Mouse (Mus musculus) heart, embryonic 12.5 days (tissue): ENCODE results near the gene Tgfbi. TPM values are rescaled to one million over a fixed set of nuclear protein-coding genes. Genes with fewer than 3 reads are reported as not detected.

ENCODE experiments used
- ATAC-seq: fragments of 200-750 bp; cut with Nextera tagmentation; 2 replicates; pipeline ENCODE4 v1.8.0; 2017; ENCODE audit warnings: moderate TSS enrichment, moderate library complexity; ENCODE audit not compliant: insufficient number of reproducible peaks, low FRiP score
- H3K27ac ChIP-seq: fragments of 300-500 bp; sonication (generic); 2 replicates; pipeline ENCODE4 v1.5.1; 2016; ENCODE audit warnings: mild to moderate bottlenecking, moderate library complexity; ENCODE audit not compliant: poor library complexity, severe bottlenecking
- H3K27me3 ChIP-seq: fragments of 300-500 bp; sonication (generic); replicated peaks from 2 replicates; pipeline ENCODE4 v1.6.1; 2016; ENCODE audit warnings: mild to moderate bottlenecking, moderate library complexity
- H3K36me3 ChIP-seq: fragments of 300-500 bp; sonication (generic); 2 replicates; pipeline ENCODE4 v1.6.1; 2016; ENCODE audit warnings: mild to moderate bottlenecking, moderate library complexity
- H3K4me1 ChIP-seq: fragments of 300-500 bp; sonication (generic); replicated peaks from 2 replicates; pipeline ENCODE4 v1.6.1; 2016; ENCODE audit warnings: mild to moderate bottlenecking
- H3K4me2 ChIP-seq: fragments of 300-500 bp; sonication (generic); 2 replicates; pipeline ENCODE4 v1.6.1; 2016; ENCODE audit warnings: mild to moderate bottlenecking, moderate library complexity
- H3K4me3 ChIP-seq: fragments of 300-500 bp; sonication (generic); 2 replicates; pipeline ENCODE4 v1.5.1; 2016; ENCODE audit warnings: mild to moderate bottlenecking
- H3K9ac ChIP-seq: fragments of 300-500 bp; sonication (generic); 2 replicates; pipeline ENCODE4 v1.6.1; 2016; ENCODE audit warnings: mild to moderate bottlenecking, moderate library complexity
- H3K9me3 ChIP-seq: fragments of 300-500 bp; sonication (generic); replicated peaks from 2 replicates; pipeline ENCODE4 v1.6.1; 2016; ENCODE audit warnings: mild to moderate bottlenecking, moderate library complexity
- WGBS: fragments of 180-500 bp; shearing (Covaris S2); methylation state at CpG from one replicate; pipeline ENCODE4 v1.1.7; 2016; 5-methylcytosine and 5-hydroxymethylcytosine counted together
- polyA plus RNA-seq: library from polyadenylated mRNA; unstranded; fragments of >200 nt; fragmentation: Nextera tagmentation; extraction: Ambion mirVana; gene quantifications from 2 replicates; pipeline ENCODE4 v1.2.1, GENCODE M21; 2016

Gene Tgfbi
- polyA plus RNA-seq, 1 experiment from 2014 or later, result 107 TPM

DNA sequence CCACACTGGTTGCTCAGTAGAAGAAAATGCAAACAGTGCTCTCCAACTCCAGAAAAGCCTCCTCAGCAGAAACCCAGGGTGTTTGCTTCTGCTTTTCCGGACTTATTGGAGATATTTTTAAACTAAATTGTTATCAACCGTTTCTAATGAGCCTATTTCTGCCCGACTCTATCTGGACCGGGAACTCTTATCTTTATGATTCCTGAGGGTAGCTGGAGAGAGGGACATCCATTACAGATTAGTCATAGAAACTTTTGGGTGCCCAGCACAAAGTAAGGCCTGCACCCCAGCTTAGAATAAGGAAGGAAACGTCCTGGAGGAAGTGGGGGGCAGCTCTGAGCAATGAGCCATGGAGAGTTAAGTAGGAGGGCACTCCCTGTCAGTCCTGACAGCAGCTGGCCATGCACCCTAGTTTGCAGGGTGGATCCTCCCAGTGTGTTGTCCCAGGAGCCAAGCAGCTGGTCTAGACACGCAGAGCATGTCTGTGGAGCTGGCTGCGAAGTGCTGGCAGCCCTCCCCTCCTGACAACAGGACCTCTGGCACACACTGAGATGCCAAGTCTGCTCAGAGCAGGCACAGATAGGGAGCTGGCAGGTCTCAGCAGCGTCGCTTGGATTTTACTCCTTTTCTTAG lies 4.2 kb downstream of the Tgfbi start:
- no peak for ATAC-seq
- 32% methylated on average over 9 of the region's 9 CpGs for WGBS
- peak overlapping the region; percentile 98 for H3K4me2 ChIP-seq

DNA sequence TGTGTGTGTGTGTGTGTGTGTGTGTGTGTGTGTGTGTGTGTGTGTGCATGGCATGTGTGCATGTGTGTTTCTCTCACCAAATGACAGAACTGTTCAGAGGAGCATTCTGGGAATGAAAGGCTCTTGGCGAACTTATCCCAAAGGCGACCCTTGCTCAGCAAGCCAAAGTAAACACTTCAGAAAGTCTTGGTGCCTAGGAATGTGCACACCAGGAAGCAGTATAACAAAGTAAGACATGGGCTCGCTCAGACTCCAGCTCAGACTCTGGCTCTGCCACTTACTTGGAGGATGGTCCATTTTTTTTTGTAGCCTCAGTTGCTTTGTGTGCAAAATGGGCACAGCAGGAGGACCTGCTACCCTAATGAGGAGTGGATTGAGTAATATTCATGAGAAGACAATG lies 5.4 kb downstream of the Tgfbi start:
- no peak overlapping the region for H3K4me2 ChIP-seq
- peaks cover 11% of the 10 kb centered on the region; the same call in 1 of the 2 replicates for H3K27me3 ChIP-seq
- no peaks in the 10 kb centered on the region for H3K9me3 ChIP-seq
- H3K9ac ChIP-seq, result no peak overlapping the region
- no peak overlapping the region for H3K27ac ChIP-seq
- WGBS, result 64% methylated on average over 3 of the region's 3 CpGs
- H3K4me3 ChIP-seq, result no peak overlapping the region
- peaks cover 11% of the 10 kb centered on the region; the same call in 1 of the 2 replicates for H3K36me3 ChIP-seq
- H3K4me1 ChIP-seq, result peaks cover 46% of the 10 kb centered on the region
- no peak for ATAC-seq

More for the DNA sequence above, 4.2 kb downstream of the Tgfbi start:
- Histone ChIP-seq H3K4me1 (peaks cover 55% of the 10 kb centered on the region), H3K36me3 (peaks cover 11% of the 10 kb centered on the region; the same call in 1 of the 2 replicates), H3K9me3 (no peaks in the 10 kb centered on the region), H3K4me3 (no peak overlapping the region), H3K27me3 (peaks cover 15% of the 10 kb centered on the region; the same call in 1 of the 2 replicates), H3K27ac (peak overlapping the region; percentile 41; the same call in 1 of the 2 replicates), H3K9ac (no peak overlapping the region)

DNA sequence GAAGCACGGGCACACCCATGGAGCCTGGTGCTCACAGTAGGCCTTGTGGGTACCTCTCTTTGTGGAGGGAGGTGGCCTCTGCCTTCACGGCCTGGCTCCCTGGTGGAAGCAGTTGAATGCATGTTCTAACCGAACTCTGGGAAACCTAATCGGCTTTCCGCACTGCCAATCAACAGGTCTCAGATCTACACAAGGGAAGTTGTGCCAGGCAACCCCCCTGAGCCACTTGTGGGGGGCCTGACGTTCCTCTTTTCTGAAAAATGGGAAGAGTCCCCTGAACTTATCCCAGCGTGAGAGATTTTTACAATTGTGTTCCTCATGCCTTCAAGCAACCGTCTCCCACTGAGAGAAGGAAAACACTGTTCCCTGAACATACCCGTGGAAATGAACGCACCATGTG lies 5.9 kb downstream of the Tgfbi start:
- H3K4me2 ChIP-seq, result no peak overlapping the region

DNA sequence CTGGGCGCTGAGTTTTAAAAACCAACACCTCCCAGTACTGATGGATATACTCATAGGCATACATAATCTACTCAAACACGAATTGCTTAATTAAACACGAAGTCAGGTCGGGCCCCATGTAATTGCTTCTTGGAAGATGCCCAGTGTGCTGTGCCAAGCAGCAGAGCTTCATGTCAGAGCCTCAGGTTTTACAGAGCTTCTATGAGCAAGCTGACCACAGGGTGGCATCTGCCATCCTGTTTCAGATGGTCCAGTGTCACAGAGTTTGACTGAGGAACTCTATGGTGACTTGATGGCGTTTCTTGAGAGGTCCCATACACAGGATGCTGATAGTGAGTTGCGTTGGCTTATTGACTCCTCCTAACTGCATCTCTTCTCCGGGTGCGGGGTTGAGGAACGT lies 6.5 kb downstream of the Tgfbi start:
- 0 out of 2 replicates have a peak, but pooled peaks cover 3% of the 10 kb centered on the region for H3K27me3 ChIP-seq
- peaks cover 41% of the 10 kb centered on the region for H3K4me1 ChIP-seq
- no peak overlapping the region for H3K9ac ChIP-seq
- peaks cover 11% of the 10 kb centered on the region; the same call in 1 of the 2 replicates for H3K36me3 ChIP-seq
- H3K4me2 ChIP-seq, result no peak overlapping the region
- WGBS, result 75% methylated on average over 9 of the region's 9 CpGs
- no peak overlapping the region for H3K4me3 ChIP-seq
- no peak for ATAC-seq
- H3K27ac ChIP-seq, result no peak overlapping the region
- H3K9me3 ChIP-seq, result no peaks in the 10 kb centered on the region

More for the DNA sequence above, 5.9 kb downstream of the Tgfbi start:
- Histone ChIP-seq H3K9me3 (no peaks in the 10 kb centered on the region), H3K27ac (no peak overlapping the region), H3K9ac (no peak overlapping the region), H3K4me1 (peaks cover 41% of the 10 kb centered on the region), H3K4me3 (no peak overlapping the region), H3K36me3 (peaks cover 11% of the 10 kb centered on the region; the same call in 1 of the 2 replicates), H3K27me3 (peaks cover 7% of the 10 kb centered on the region; the same call in 1 of the 2 replicates)
- 79% methylated on average over 10 of the region's 10 CpGs for WGBS
- no peak for ATAC-seq

DNA sequence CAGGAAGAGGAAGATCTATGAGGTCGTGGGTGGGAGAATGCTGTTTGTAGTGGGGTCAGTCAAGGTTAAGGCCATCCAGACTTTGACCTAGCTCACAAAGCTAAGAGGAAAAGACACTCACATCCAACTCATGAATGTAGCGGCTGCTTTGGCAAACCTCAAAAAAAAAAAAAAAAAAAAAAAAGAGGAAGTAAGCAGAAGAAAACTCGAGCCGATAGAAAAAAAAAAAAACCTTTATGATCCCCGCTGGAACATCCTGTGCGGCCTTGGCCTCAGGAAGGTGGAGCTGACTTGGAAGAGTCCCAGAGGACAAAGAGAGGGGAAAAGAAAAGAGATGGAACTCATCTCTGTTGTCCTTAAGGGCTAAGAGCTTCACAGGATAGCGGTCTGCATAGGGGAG lies 7.1 kb downstream of the Tgfbi start:
- 53% methylated on average over 7 of the region's 7 CpGs for WGBS

GRCm38 (mm10) chr13:56617197-56617596 lies 7.9 kb downstream of the Tgfbi start:
- Histone ChIP-seq H3K27ac (no peak overlapping the region), H3K4me1 (peaks cover 41% of the 10 kb centered on the region), H3K4me3 (no peak overlapping the region), H3K27me3 (no peaks in the 10 kb centered on the region), H3K9ac (no peak overlapping the region), H3K36me3 (peaks cover 11% of the 10 kb centered on the region; the same call in 1 of the 2 replicates), H3K9me3 (no peaks in the 10 kb centered on the region), H3K4me2 (no peak overlapping the region)
- no peak for ATAC-seq
- 88% methylated on average over 2 of the region's 2 CpGs for WGBS

More for the DNA sequence above, 7.1 kb downstream of the Tgfbi start:
- Histone ChIP-seq H3K4me1 (peaks cover 39% of the 10 kb centered on the region), H3K36me3 (peaks cover 11% of the 10 kb centered on the region; the same call in 1 of the 2 replicates), H3K4me2 (no peak overlapping the region), H3K27me3 (0 out of 2 replicates have a peak, but pooled peaks cover 3% of the 10 kb centered on the region), H3K9ac (no peak overlapping the region), H3K9me3 (no peaks in the 10 kb centered on the region), H3K4me3 (no peak overlapping the region), H3K27ac (no peak overlapping the region)
- no peak for ATAC-seq

- peaks cover 32% of the 10 kb centered on the region for H3K36me3 ChIP-seq
- peak; percentile 48; the same call in 1 of the 2 replicates for ATAC-seq
- 35% methylated on average over 8 of the region's 8 CpGs for WGBS
- peaks cover 13% of the 10 kb centered on the region for H3K4me1 ChIP-seq
- H3K4me3 ChIP-seq, result no peak overlapping the region
- H3K9ac ChIP-seq, result no peak overlapping the region
- H3K27me3 ChIP-seq, result no peaks in the 10 kb centered on the region
- no peaks in the 10 kb centered on the region for H3K9me3 ChIP-seq
- peak overlapping the region; percentile 55; the same call in 1 of the 2 replicates for H3K27ac ChIP-seq
- H3K4me2 ChIP-seq, result no peak overlapping the region
Observed at GRCm38 (mm10) chr13:56622201-56622757, 13.0 kb downstream of the Tgfbi start.

DNA sequence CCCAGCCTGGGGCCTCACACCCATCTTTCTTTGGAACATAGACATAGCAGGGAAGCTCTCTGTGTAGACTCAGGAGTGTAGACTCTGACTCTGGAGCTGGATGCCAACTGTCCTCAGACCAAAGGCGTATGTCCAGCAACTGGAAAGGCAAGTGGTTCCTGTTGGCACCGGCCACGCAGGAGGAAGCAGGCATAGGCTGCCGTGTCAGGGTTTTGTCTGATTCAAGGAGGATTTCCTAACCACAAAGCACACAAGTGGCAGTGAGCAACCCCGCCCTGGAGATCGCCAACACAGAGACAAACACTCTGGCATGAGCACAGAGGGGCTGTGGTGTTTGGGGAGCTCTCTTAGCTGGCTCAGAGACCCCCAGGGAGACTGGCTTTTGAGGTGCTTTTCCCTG lies 17.2 kb downstream of the Tgfbi start:
- no peak overlapping the region for H3K27ac ChIP-seq
- no peak overlapping the region for H3K9ac ChIP-seq
- no peaks in the 10 kb centered on the region for H3K27me3 ChIP-seq
- H3K4me1 ChIP-seq, result peaks cover 15% of the 10 kb centered on the region
- H3K9me3 ChIP-seq, result no peaks in the 10 kb centered on the region
- WGBS, result 72% methylated on average over 6 of the region's 6 CpGs
- H3K4me2 ChIP-seq, result no peak overlapping the region
- no peak for ATAC-seq
- no peak overlapping the region for H3K4me3 ChIP-seq
- peaks cover 49% of the 10 kb centered on the region for H3K36me3 ChIP-seq

- ATAC-seq, result no peak
- peaks cover 22% of the 10 kb centered on the region for H3K4me1 ChIP-seq
- no peaks in the 10 kb centered on the region for H3K9me3 ChIP-seq
- no peaks in the 10 kb centered on the region for H3K27me3 ChIP-seq
- H3K4me3 ChIP-seq, result no peak overlapping the region
- 79% methylated on average over 4 of the region's 4 CpGs for WGBS
- H3K36me3 ChIP-seq, result peaks cover 52% of the 10 kb centered on the region
- H3K4me2 ChIP-seq, result no peak overlapping the region
- H3K9ac ChIP-seq, result no peak overlapping the region
- no peak overlapping the region for H3K27ac ChIP-seq
Observed at GRCm38 (mm10) chr13:56630081-56630480, 20.8 kb downstream of the Tgfbi start.

- no peak for ATAC-seq
- WGBS, result 56% methylated on average over 6 of the region's 6 CpGs
- H3K27ac ChIP-seq, result no peak overlapping the region
- H3K4me1 ChIP-seq, result peaks cover 26% of the 10 kb centered on the region
- H3K9me3 ChIP-seq, result no peaks in the 10 kb centered on the region
- H3K9ac ChIP-seq, result no peak overlapping the region
- no peaks in the 10 kb centered on the region for H3K27me3 ChIP-seq
- no peak overlapping the region for H3K4me3 ChIP-seq
- no peak overlapping the region for H3K4me2 ChIP-seq
- H3K36me3 ChIP-seq, result peaks cover 48% of the 10 kb centered on the region
Observed at GRCm38 (mm10) chr13:56630552-56630951, 21.2 kb downstream of the Tgfbi start.

DNA sequence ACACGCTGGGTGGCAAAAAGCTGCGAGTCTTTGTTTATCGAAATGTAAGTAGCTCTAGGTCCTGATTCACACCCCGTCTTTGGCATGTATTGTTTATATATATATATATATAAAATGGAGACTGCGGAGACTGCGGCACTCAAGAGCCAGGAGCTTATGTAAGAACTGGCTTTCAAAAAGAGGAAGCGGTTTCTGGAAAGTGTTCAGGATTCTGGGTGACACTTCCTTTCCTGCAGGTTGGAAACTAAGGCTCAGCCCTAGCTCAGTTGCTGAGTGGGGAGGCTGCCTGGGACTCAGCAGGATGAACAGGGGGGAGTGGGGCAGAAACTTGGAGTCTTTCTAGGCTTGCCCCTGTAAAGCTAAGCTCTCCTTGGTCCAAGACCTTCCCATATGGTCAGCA lies 22.0 kb downstream of the Tgfbi start:
- Histone ChIP-seq H3K27ac (no peak overlapping the region), H3K9me3 (no peaks in the 10 kb centered on the region), H3K36me3 (peaks cover 44% of the 10 kb centered on the region), H3K9ac (no peak overlapping the region), H3K27me3 (no peaks in the 10 kb centered on the region), H3K4me1 (peaks cover 31% of the 10 kb centered on the region), H3K4me2 (no peak overlapping the region), H3K4me3 (no peak overlapping the region)
- 84% methylated on average over 7 of the region's 7 CpGs for WGBS
- ATAC-seq, result no peak
